Mouse (Mus musculus): ENCODE measurements around the gene Iqcc. TPM values are rescaled to one million over a fixed set of nuclear protein-coding genes. Genes with fewer than 3 reads are reported as not detected.
A peak's percentile ranks its signal among the peaks of the same experiment; 100 is the strongest.

Gene Iqcc
- polyA plus RNA-seq, 1 experiment from 2014 or later = 23.6 TPM

DNA sequence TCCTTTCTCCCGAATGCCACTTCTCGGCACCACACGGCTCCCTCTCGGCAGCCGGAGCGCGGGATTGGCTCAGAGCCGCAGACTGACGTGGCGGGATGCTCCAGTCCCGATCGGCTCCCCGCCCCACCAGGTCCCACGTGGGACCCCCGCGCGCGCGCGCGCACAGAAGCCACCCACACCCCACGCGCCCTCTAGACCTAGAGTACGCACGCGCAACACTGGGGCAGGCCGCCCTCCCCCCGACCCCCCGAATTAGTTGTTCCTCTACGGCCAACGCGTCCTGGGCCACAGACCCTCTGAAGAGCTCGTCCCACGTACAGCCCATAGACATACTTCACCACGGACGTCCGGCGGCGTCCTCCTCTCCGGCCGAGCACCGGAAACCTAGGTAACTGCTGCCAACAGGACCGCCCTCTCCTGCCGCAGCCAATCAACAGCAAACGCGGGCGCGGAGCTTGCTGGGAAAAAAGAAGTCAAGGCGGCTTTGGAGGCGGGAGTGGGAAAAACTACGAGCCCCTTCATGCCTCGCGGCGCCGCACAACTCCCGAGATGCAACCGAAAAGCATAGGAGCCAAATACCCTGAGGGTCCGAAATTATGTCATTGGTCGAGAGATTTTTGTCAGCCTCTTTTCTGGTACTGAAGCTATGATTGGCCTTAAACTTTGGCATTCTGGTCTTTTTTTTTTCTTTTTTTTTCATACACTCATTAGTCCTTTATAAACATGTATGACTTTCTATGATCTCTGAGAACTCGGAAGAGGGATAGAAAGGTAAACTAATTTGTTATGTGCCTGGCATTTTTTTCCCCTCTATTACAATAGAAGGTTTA, 22.0 kb upstream of the Iqcc start, which contains the start of gene Txlna:
Txlna (minus strand) TSS at position 428 of the 830 bp plus-strand sequence.
- H3K27ac ChIP-seq (ENCODE audit: low read depth, low read length) = peak within 1 kb of the TSS; percentile 82
- peak within 1 kb of the TSS; percentile 91 for H3K4me2 ChIP-seq
- H3K27me3 ChIP-seq (replicated peaks; ENCODE audit: control insufficient read depth, insufficient read depth, low read length) = no peaks in the 10 kb centered on the region
- H3K4me3 ChIP-seq (ENCODE audit: low read depth, low read length) = peak within 1 kb of the TSS; percentile 72
- H3K4me1 ChIP-seq (replicated peaks; ENCODE audit: control insufficient read depth, insufficient read depth, low read length) = peaks cover 16% of the 10 kb centered on the region
- peak; percentile 96 for DNase-seq (ENCODE audit: low spot score)
- peak; percentile 92 for ATAC-seq (replicated peaks; ENCODE audit: low FRiP score)
- 1% methylated on average over 60 of the region's 60 CpGs for WGBS
- H3K36me3 ChIP-seq (ENCODE audit: control insufficient read depth, insufficient read depth, low read length) = peaks cover 35% of the 10 kb centered on the region
- H3K9me3 ChIP-seq (ENCODE audit: control insufficient read depth, low read length) = no peaks in the 10 kb centered on the region
- H3K9ac ChIP-seq (ENCODE audit: low read depth, low read length) = peak within 1 kb of the TSS; percentile 75

GRCm38 (mm10) chr4:129640101-129640637, 21.3 kb upstream of the Iqcc start:
- Histone ChIP-seq H3K9ac (ENCODE audit: low read depth, low read length) (peak overlapping the region; percentile 75), H3K9me3 (ENCODE audit: control insufficient read depth, low read length) (no peaks in the 10 kb centered on the region), H3K27ac (ENCODE audit: low read depth, low read length) (peak overlapping the region; percentile 82), H3K36me3 (ENCODE audit: control insufficient read depth, insufficient read depth, low read length) (peaks cover 35% of the 10 kb centered on the region), H3K4me2 (peak overlapping the region; percentile 91), H3K4me3 (ENCODE audit: low read depth, low read length) (peak overlapping the region; percentile 72), H3K27me3 (replicated peaks; ENCODE audit: control insufficient read depth, insufficient read depth, low read length) (no peaks in the 10 kb centered on the region), H3K4me1 (replicated peaks; ENCODE audit: control insufficient read depth, insufficient read depth, low read length) (peaks cover 16% of the 10 kb centered on the region)
- peak; percentile 49 for DNase-seq (ENCODE audit: low spot score)
- 7% methylated on average over 17 of the region's 17 CpGs for WGBS
- ATAC-seq (replicated peaks; ENCODE audit: low FRiP score) = no peak

GRCm38 (mm10) chr4:129639221-129639620, 20.3 kb upstream of the Iqcc start:
- Histone ChIP-seq H3K27ac (ENCODE audit: low read depth, low read length) (peak overlapping the region; percentile 82; the same call in 1 of the 2 replicates), H3K4me1 (replicated peaks; ENCODE audit: control insufficient read depth, insufficient read depth, low read length) (peaks cover 20% of the 10 kb centered on the region), H3K27me3 (replicated peaks; ENCODE audit: control insufficient read depth, insufficient read depth, low read length) (no peaks in the 10 kb centered on the region), H3K4me3 (ENCODE audit: low read depth, low read length) (peak overlapping the region; percentile 72), H3K36me3 (ENCODE audit: control insufficient read depth, insufficient read depth, low read length) (peaks cover 39% of the 10 kb centered on the region), H3K9me3 (ENCODE audit: control insufficient read depth, low read length) (no peaks in the 10 kb centered on the region), H3K4me2 (peak overlapping the region; percentile 91), H3K9ac (ENCODE audit: low read depth, low read length) (peak overlapping the region; percentile 75)
- ATAC-seq (replicated peaks; ENCODE audit: low FRiP score) = no peak
- 89% methylated on average over 15 of the region's 15 CpGs for WGBS
- DNase-seq (ENCODE audit: low spot score) = no peak

DNA sequence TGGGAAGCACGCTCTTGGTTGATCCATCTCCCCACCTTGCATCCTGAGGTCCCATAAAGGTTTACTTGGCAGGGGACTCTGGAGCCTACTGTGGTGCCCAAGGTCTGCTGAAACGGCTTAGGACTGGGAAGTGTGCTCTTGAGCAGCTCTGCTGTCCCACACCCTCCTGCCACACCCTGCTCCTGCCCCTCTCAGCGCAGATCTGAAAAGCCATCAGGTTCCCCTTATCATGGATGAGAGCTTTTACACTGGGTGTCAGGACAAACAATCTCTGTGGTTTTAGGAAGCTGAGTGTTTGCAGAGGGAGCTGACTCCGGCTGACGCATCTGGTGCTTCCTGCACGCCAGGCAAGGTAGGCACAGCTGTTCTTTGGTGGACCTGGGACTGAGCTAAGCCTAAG, 15.0 kb upstream of the Iqcc start:
- WGBS = 69% methylated on average over 6 of the region's 6 CpGs
- Histone ChIP-seq H3K9ac (ENCODE audit: low read depth, low read length) (no peak overlapping the region), H3K4me1 (replicated peaks; ENCODE audit: control insufficient read depth, insufficient read depth, low read length) (peaks cover 14% of the 10 kb centered on the region), H3K4me2 (no peak overlapping the region; the same call in 1 of the 2 replicates), H3K9me3 (ENCODE audit: control insufficient read depth, low read length) (no peaks in the 10 kb centered on the region), H3K27me3 (replicated peaks; ENCODE audit: control insufficient read depth, insufficient read depth, low read length) (no peaks in the 10 kb centered on the region), H3K27ac (ENCODE audit: low read depth, low read length) (no peak overlapping the region), H3K36me3 (ENCODE audit: control insufficient read depth, insufficient read depth, low read length) (peaks cover 77% of the 10 kb centered on the region), H3K4me3 (ENCODE audit: low read depth, low read length) (no peak overlapping the region)
- ATAC-seq (replicated peaks; ENCODE audit: low FRiP score) (peak; percentile 70), DNase-seq (ENCODE audit: low spot score) (no peak)

DNA sequence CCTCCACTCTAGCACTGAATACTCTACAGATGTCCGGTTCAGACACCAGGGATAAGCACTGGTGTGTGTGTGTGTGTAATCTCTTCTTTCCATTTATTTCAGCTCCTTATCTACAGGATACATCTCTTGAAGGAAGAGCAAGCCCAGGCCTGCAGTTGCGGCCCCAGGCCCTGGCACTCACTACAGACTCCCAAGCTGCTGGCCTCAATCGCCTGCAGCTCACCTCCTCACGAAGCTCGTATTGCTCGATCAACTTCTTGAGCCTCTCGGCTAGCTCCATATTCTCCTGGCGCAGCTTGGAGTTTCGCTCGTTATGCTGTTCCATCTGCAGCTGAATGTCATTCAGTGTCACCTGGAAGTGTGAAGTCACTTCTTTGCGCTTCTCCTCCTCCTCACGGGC, 13.0 kb upstream of the Iqcc start:
- no peaks in the 10 kb centered on the region for H3K27me3 ChIP-seq (replicated peaks; ENCODE audit: control insufficient read depth, insufficient read depth, low read length)
- ATAC-seq (replicated peaks; ENCODE audit: low FRiP score) = no peak

DNA sequence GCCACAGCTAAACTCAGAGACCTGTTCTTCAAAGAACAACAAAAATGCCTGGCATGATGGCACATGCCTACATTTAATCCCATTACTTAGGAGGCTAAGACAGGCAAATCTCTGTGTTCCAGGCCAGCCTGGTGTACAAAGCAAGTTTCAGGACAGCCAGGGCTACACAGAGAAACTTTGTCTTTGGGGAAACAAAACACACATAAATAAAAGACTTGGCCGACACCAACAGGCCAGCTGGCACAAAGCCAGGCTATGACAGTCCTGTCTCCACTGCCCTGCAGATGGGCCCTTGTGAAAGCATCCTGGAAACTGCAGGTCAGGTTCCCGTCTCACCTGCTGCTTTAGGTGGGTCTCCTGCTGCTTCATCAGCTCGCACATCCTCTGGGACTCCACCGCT, 12.0 kb upstream of the Iqcc start:
- no peak overlapping the region for H3K27ac ChIP-seq (ENCODE audit: low read depth, low read length)
- H3K4me3 ChIP-seq (ENCODE audit: low read depth, low read length) = no peak overlapping the region
- DNase-seq (ENCODE audit: low spot score) (no peak), ATAC-seq (replicated peaks; ENCODE audit: low FRiP score) (no peak)
- H3K9ac ChIP-seq (ENCODE audit: low read depth, low read length) = no peak overlapping the region
- H3K36me3 ChIP-seq (ENCODE audit: control insufficient read depth, insufficient read depth, low read length) = peaks cover 80% of the 10 kb centered on the region
- no peak overlapping the region for H3K4me2 ChIP-seq
- H3K27me3 ChIP-seq (replicated peaks; ENCODE audit: control insufficient read depth, insufficient read depth, low read length) = no peaks in the 10 kb centered on the region
- H3K9me3 ChIP-seq (ENCODE audit: control insufficient read depth, low read length) = no peaks in the 10 kb centered on the region
- H3K4me1 ChIP-seq (replicated peaks; ENCODE audit: control insufficient read depth, insufficient read depth, low read length) = peaks cover 10% of the 10 kb centered on the region
- 90% methylated on average over 4 of the region's 4 CpGs for WGBS

More for the DNA sequence above, 13.0 kb upstream of the Iqcc start:
- Histone ChIP-seq H3K4me1 (replicated peaks; ENCODE audit: control insufficient read depth, insufficient read depth, low read length) (peaks cover 10% of the 10 kb centered on the region), H3K9me3 (ENCODE audit: control insufficient read depth, low read length) (no peaks in the 10 kb centered on the region), H3K36me3 (ENCODE audit: control insufficient read depth, insufficient read depth, low read length) (peaks cover 80% of the 10 kb centered on the region), H3K27ac (ENCODE audit: low read depth, low read length) (no peak overlapping the region), H3K4me2 (no peak overlapping the region), H3K4me3 (ENCODE audit: low read depth, low read length) (no peak overlapping the region), H3K9ac (ENCODE audit: low read depth, low read length) (no peak overlapping the region)
- WGBS = 92% methylated on average over 12 of the region's 12 CpGs
- no peak for DNase-seq (ENCODE audit: low spot score)

GRCm38 (mm10) chr4:129626035-129626434, 7.1 kb upstream of the Iqcc start:
- no peaks in the 10 kb centered on the region for H3K27me3 ChIP-seq (replicated peaks; ENCODE audit: control insufficient read depth, insufficient read depth, low read length)
- H3K4me3 ChIP-seq (ENCODE audit: low read depth, low read length) = no peak overlapping the region
- H3K9me3 ChIP-seq (ENCODE audit: control insufficient read depth, low read length) = no peaks in the 10 kb centered on the region
- H3K4me1 ChIP-seq (replicated peaks; ENCODE audit: control insufficient read depth, insufficient read depth, low read length) = peaks cover 22% of the 10 kb centered on the region
- H3K27ac ChIP-seq (ENCODE audit: low read depth, low read length) = no peak overlapping the region
- no peak overlapping the region for H3K9ac ChIP-seq (ENCODE audit: low read depth, low read length)
- 74% methylated on average over 6 of the region's 6 CpGs for WGBS
- DNase-seq (ENCODE audit: low spot score) (no peak), ATAC-seq (replicated peaks; ENCODE audit: low FRiP score) (no peak)
- no peak overlapping the region for H3K4me2 ChIP-seq
- H3K36me3 ChIP-seq (ENCODE audit: control insufficient read depth, insufficient read depth, low read length) = peaks cover 40% of the 10 kb centered on the region

GRCm38 (mm10) chr4:129625496-129625895, 6.6 kb upstream of the Iqcc start:
- no peak for DNase-seq (ENCODE audit: low spot score)
- Histone ChIP-seq H3K4me1 (replicated peaks; ENCODE audit: control insufficient read depth, insufficient read depth, low read length) (peaks cover 22% of the 10 kb centered on the region), H3K4me3 (ENCODE audit: low read depth, low read length) (no peak overlapping the region), H3K9ac (ENCODE audit: low read depth, low read length) (no peak overlapping the region; the same call in 1 of the 2 replicates), H3K4me2 (peak overlapping the region; percentile 73), H3K36me3 (ENCODE audit: control insufficient read depth, insufficient read depth, low read length) (peaks cover 35% of the 10 kb centered on the region), H3K9me3 (ENCODE audit: control insufficient read depth, low read length) (no peaks in the 10 kb centered on the region), H3K27me3 (replicated peaks; ENCODE audit: control insufficient read depth, insufficient read depth, low read length) (no peaks in the 10 kb centered on the region), H3K27ac (ENCODE audit: low read depth, low read length) (no peak overlapping the region)
- ATAC-seq (replicated peaks; ENCODE audit: low FRiP score) = no peak
- WGBS = 49% methylated on average over 4 of the region's 4 CpGs

All from liver, embryonic 11.5 days (tissue).